Mouse (Mus musculus): ENCODE measurements around the gene Ppp6r2. TPM values are rescaled to one million over a fixed set of nuclear protein-coding genes. Genes with fewer than 3 reads are reported as not detected.

Gene Ppp6r2
- polyA plus RNA-seq, 1 experiment from 2014 or later = 26.9 TPM

DNA sequence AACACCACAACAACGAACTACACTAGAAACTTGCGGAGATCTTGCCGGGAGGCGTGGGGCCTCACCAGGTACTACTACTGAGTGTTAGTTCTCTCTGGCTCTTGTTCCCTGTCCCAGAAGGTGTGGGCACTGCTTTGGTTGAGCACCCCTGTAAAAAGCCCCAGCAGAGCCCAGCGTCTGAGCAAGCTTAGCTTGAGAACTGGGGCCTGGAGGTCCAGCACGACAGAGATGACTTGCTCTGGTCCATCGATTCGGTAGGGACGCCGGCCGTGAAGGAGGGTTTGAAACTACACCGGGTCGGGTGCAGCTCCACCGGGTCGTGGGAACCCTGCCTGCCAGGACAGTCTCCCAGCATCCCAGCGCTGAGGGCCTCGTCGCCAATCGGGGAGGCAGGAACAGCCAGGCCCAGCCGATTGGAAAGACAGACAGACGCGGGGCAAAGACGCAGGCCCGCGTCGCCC lies 31.2 kb upstream of the Ppp6r2 start:
- WGBS = 0% methylated on average over 26 of the region's 26 CpGs
- peak overlapping the region; percentile 72 for H3K4me3 ChIP-seq (ENCODE audit: low read depth, low read length)
- peak; percentile 1; the same call in 1 of the 2 replicates for ATAC-seq (replicated peaks; ENCODE audit: low FRiP score, low TSS enrichment, low read depth)
- H3K27ac ChIP-seq (ENCODE audit: low read depth) = peak overlapping the region; percentile 88
- no peaks in the 10 kb centered on the region for H3K27me3 ChIP-seq (replicated peaks; ENCODE audit: control insufficient read depth, insufficient read depth, low read length)
- H3K9me3 ChIP-seq (ENCODE audit: control insufficient read depth, low read length) = no peaks in the 10 kb centered on the region
- peak overlapping the region; percentile 76 for H3K9ac ChIP-seq (ENCODE audit: low read length)
- peak overlapping the region; percentile 63 for H3K4me2 ChIP-seq (ENCODE audit: low read length)
- no peaks in the 10 kb centered on the region for H3K36me3 ChIP-seq (ENCODE audit: control insufficient read depth, insufficient read depth, low read length)
- DNase-seq (ENCODE audit: low spot score) = peak; percentile 79
- peaks cover 49% of the 10 kb centered on the region for H3K4me1 ChIP-seq (replicated peaks; ENCODE audit: control insufficient read depth, insufficient read depth, low read length)

DNA sequence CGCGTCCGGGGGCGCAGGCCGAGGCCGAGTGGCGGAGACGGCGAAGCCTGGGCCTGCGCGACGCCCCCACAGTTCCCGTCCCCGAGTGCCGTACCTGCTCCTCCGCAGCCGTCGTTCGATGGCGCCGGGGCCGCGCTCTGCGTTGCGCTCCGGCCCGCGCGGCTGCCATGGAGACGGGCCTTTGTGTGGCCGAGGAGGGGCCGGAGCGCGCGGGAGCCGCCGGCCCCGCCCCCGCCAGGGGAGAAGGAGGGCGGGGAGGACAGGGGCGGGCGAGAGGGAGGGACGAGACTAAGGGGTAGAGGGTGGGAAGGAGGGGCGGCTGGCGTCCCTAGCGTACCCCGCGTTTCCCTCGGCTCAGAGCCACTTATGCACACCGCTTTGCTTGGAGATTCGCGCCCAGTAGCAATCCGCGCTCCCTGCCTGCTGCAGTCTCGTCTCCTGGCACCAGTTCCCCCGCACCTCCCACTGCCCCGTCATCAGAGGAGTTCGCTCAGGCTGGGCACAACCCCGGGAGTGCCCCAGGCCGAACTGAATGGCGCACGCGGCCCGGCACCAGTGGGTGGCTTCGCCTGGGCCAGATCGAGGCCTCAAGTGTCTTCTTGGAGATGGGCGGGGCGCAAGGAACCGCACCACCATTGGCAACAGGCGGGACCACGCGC lies 30.7 kb upstream of the Ppp6r2 start, which contains the start of gene Plxnb2:
Gene Plxnb2 (minus strand): TSS at position 218 of the 659 bp plus-strand sequence.
- Histone ChIP-seq H3K9ac (ENCODE audit: low read length) (peak within 1 kb of the TSS; percentile 76), H3K4me1 (replicated peaks; ENCODE audit: control insufficient read depth, insufficient read depth, low read length) (peaks cover 43% of the 10 kb centered on the region), H3K27me3 (replicated peaks; ENCODE audit: control insufficient read depth, insufficient read depth, low read length) (no peaks in the 10 kb centered on the region), H3K27ac (ENCODE audit: low read depth) (peak within 1 kb of the TSS; percentile 88), H3K4me3 (ENCODE audit: low read depth, low read length) (peak within 1 kb of the TSS; percentile 72), H3K4me2 (ENCODE audit: low read length) (peak within 1 kb of the TSS; percentile 63), H3K36me3 (ENCODE audit: control insufficient read depth, insufficient read depth, low read length) (no peaks in the 10 kb centered on the region), H3K9me3 (ENCODE audit: control insufficient read depth, low read length) (no peaks in the 10 kb centered on the region)
- ATAC-seq (replicated peaks; ENCODE audit: low FRiP score, low TSS enrichment, low read depth) = peak; percentile 85
- peak; percentile 92 for DNase-seq (ENCODE audit: low spot score)
- WGBS = under 1% methylated on average over 46 of the region's 72 CpGs

DNA sequence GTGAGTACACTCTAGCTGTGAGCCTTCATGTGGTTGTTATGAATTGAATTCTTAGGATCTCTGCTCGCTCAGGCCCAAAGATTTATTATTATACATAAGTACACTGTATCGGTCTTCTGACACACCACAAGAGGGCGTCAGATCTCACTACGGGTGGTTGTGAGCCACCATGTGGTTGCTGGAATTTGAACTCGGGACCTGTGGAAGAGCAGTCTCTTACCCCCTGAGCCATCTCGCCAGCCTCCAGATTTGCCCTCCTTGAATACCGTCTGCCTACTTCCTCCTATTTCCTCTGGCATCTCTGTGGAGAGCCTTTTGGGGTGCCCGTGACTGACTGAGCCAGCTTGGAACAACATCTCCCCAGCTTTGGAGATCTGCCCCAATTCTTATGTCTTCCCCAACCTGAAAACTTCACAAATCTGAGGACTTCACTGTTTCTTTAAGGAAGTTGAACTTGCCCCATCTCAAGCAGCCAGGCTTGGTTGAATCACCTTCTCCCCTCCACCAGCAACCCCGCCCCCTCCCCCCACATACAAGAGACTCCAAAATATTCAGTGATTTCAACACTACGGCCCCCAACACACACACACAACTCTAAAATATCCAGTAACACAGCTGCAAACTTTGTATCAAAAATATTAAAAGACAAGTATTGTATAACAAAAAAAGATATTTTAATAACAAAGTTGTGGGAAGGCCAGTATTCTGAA lies 29.6 kb upstream of the Ppp6r2 start:
- Histone ChIP-seq H3K9me3 (ENCODE audit: control insufficient read depth, low read length) (no peaks in the 10 kb centered on the region), H3K4me1 (replicated peaks; ENCODE audit: control insufficient read depth, insufficient read depth, low read length) (peaks cover 34% of the 10 kb centered on the region), H3K27me3 (replicated peaks; ENCODE audit: control insufficient read depth, insufficient read depth, low read length) (no peaks in the 10 kb centered on the region), H3K36me3 (ENCODE audit: control insufficient read depth, insufficient read depth, low read length) (peaks cover 4% of the 10 kb centered on the region), H3K4me2 (ENCODE audit: low read length) (peak overlapping the region; percentile 63), H3K9ac (ENCODE audit: low read length) (no peak overlapping the region; the same call in 1 of the 2 replicates), H3K27ac (ENCODE audit: low read depth) (peak overlapping the region; percentile 5; the same call in 1 of the 2 replicates), H3K4me3 (ENCODE audit: low read depth, low read length) (peak overlapping the region; percentile 72)
- DNase-seq (ENCODE audit: low spot score) (no peak), ATAC-seq (replicated peaks; ENCODE audit: low FRiP score, low TSS enrichment, low read depth) (no peak)
- 70% methylated on average over 10 of the region's 10 CpGs for WGBS

DNA sequence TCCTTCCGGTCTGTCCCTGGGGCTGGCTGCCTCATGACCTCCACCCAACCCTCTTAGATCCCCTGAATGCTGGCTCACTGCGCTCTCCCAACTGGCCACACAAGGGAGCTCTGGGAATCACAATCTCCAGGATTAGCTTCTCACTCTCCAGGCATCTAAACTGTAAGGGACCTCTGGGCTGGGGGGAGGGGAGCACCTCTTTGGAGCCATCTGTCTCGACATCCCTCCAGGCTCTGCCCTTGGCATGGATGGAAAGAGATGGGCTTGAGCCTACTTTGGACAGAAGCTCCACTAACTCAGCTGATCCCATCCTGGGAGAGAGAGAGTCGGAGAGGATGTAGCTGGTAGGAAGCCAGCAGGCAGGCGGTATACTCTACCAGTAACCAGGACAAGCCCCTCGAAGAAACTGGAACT lies 29.0 kb upstream of the Ppp6r2 start:
- no peak for DNase-seq (ENCODE audit: low spot score)
- WGBS = 27% methylated on average over 6 of the region's 6 CpGs
- H3K4me1 ChIP-seq (replicated peaks; ENCODE audit: control insufficient read depth, insufficient read depth, low read length) = peaks cover 28% of the 10 kb centered on the region
- no peak overlapping the region for H3K4me3 ChIP-seq (ENCODE audit: low read depth, low read length)
- H3K36me3 ChIP-seq (ENCODE audit: control insufficient read depth, insufficient read depth, low read length) = peaks cover 10% of the 10 kb centered on the region
- H3K9ac ChIP-seq (ENCODE audit: low read length) = no peak overlapping the region
- 0 out of 2 replicates have a peak overlapping the region, but pooled peaks have one; percentile 5 for H3K27ac ChIP-seq (ENCODE audit: low read depth)
- ATAC-seq (replicated peaks; ENCODE audit: low FRiP score, low TSS enrichment, low read depth) = no peak
- no peaks in the 10 kb centered on the region for H3K9me3 ChIP-seq (ENCODE audit: control insufficient read depth, low read length)
- no peaks in the 10 kb centered on the region for H3K27me3 ChIP-seq (replicated peaks; ENCODE audit: control insufficient read depth, insufficient read depth, low read length)
- 0 out of 2 replicates have a peak overlapping the region, but pooled peaks have one; percentile 4 for H3K4me2 ChIP-seq (ENCODE audit: low read length)

DNA sequence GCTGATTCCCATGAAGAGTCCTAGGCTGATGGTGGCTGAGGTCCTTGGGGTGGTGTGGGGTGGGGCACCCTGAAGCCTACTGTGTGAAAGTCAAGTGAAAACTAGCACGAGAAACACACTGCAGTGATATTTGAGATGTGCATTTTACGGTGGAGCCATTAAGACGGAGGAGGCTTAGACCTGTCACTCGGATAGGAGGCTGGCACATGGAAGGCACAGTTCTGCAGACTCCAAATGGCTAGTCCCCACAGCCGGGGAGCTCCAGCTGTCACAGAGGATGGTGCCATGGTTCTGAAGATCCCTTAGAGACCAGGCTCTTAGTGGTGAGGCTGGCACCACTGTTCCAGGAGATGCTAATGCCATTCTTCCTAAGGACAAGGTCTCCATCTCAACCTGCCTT lies 28.5 kb upstream of the Ppp6r2 start:
- DNase-seq (ENCODE audit: low spot score) = no peak
- Histone ChIP-seq H3K27me3 (replicated peaks; ENCODE audit: control insufficient read depth, insufficient read depth, low read length) (no peaks in the 10 kb centered on the region), H3K36me3 (ENCODE audit: control insufficient read depth, insufficient read depth, low read length) (peaks cover 10% of the 10 kb centered on the region), H3K27ac (ENCODE audit: low read depth) (no peak overlapping the region), H3K9me3 (ENCODE audit: control insufficient read depth, low read length) (no peaks in the 10 kb centered on the region), H3K9ac (ENCODE audit: low read length) (no peak overlapping the region), H3K4me2 (ENCODE audit: low read length) (no peak overlapping the region), H3K4me1 (replicated peaks; ENCODE audit: control insufficient read depth, insufficient read depth, low read length) (peaks cover 23% of the 10 kb centered on the region), H3K4me3 (ENCODE audit: low read depth, low read length) (no peak overlapping the region)
- ATAC-seq (replicated peaks; ENCODE audit: low FRiP score, low TSS enrichment, low read depth) = no peak
- 64% methylated on average over 5 of the region's 5 CpGs for WGBS

DNA sequence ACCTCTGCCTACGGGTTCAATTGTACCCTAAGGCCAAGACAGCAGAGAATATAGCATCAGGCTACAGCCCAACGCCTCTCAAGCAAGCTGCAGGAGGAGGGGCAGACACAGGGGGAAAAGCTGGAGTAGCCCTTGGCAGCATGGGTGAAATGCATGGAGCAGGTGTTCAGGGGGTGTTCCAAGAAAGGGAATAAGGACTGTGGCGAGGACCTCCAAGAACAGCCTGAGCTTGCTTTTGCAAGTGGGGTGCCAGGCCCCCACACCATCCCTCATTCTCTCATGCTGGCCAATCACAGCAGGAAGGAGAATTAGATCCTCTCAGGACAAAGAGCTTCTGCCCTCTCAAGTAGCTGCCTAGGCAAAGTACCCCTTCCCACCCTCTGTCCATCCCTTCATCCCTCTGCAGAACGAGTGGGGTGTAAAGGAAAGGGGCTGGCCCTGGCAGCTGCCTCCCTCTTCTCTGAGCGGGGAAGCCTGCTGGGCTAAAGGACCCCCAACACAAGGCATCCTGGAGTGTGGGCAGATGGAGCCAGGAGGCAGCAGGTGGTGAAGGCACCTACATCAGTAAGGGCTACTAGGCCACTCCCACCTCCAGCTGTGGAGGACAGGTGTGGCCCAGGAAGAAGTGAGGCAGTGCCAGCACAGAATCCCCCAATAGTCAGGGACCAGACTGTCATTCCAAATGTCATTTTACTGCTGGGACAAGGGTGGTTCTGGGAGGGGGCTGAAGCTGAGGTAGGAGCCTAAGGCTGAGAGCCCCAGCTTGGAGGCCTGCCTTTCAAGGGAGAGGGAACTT lies 27.0 kb upstream of the Ppp6r2 start:
- H3K4me3 ChIP-seq (ENCODE audit: low read depth, low read length) = no peak overlapping the region
- DNase-seq (ENCODE audit: low spot score) = no peak
- H3K9ac ChIP-seq (ENCODE audit: low read length) = no peak overlapping the region
- 66% methylated on average over 5 of the region's 5 CpGs for WGBS
- H3K36me3 ChIP-seq (ENCODE audit: control insufficient read depth, insufficient read depth, low read length) = peaks cover 11% of the 10 kb centered on the region
- H3K27me3 ChIP-seq (replicated peaks; ENCODE audit: control insufficient read depth, insufficient read depth, low read length) = no peaks in the 10 kb centered on the region
- no peaks in the 10 kb centered on the region for H3K9me3 ChIP-seq (ENCODE audit: control insufficient read depth, low read length)
- ATAC-seq (replicated peaks; ENCODE audit: low FRiP score, low TSS enrichment, low read depth) = no peak
- no peak overlapping the region for H3K27ac ChIP-seq (ENCODE audit: low read depth)
- H3K4me2 ChIP-seq (ENCODE audit: low read length) = no peak overlapping the region
- peaks cover 14% of the 10 kb centered on the region; the same call in 1 of the 2 replicates for H3K4me1 ChIP-seq (replicated peaks; ENCODE audit: control insufficient read depth, insufficient read depth, low read length)

DNA sequence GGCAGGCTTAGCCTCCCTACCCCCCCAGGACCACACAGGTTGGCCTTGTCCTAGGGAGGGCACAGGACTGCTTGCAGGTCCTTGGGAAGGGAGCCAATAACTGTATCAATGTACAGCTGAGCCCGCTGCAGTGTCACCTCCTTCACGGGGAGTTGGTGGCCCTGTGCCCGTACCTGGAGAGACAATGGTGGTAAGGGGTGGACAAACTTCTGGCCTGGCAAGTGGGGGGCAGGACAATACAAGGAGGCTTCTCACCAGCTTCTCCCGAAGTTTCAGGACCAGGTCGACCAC lies 26.5 kb upstream of the Ppp6r2 start:
- ATAC-seq (replicated peaks; ENCODE audit: low FRiP score, low TSS enrichment, low read depth) (no peak), DNase-seq (ENCODE audit: low spot score) (no peak)
- 96% methylated on average over 5 of the region's 5 CpGs for WGBS
- peaks cover 14% of the 10 kb centered on the region; the same call in 1 of the 2 replicates for H3K4me1 ChIP-seq (replicated peaks; ENCODE audit: control insufficient read depth, insufficient read depth, low read length)
- peaks cover 14% of the 10 kb centered on the region for H3K36me3 ChIP-seq (ENCODE audit: control insufficient read depth, insufficient read depth, low read length)
- H3K27me3 ChIP-seq (replicated peaks; ENCODE audit: control insufficient read depth, insufficient read depth, low read length) = no peaks in the 10 kb centered on the region
- no peak overlapping the region for H3K4me3 ChIP-seq (ENCODE audit: low read depth, low read length)
- H3K4me2 ChIP-seq (ENCODE audit: low read length) = no peak overlapping the region
- H3K9me3 ChIP-seq (ENCODE audit: control insufficient read depth, low read length) = no peaks in the 10 kb centered on the region
- H3K27ac ChIP-seq (ENCODE audit: low read depth) = no peak overlapping the region
- H3K9ac ChIP-seq (ENCODE audit: low read length) = no peak overlapping the region

DNA sequence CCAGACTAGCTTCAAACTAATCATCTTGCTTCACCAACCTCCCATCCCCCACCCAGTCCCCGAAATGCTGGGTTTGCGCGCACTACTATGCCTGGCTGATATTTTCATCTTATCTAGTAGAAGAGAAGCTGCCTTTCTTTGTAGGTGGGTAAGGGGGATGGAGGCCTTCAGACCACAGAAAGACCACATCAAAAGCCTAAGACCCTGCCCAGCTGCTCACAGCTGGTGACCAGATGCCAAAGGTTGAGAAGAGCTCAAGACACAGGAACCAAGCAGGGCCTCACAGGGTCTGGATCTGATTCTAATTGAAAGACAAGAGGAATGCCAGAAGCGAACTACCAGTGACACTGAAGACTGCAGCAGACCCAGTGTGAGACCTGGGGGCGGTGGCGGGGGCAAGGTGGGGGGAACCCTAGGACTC lies 16.1 kb upstream of the Ppp6r2 start:
- Histone ChIP-seq H3K4me2 (ENCODE audit: low read length) (peak overlapping the region; percentile 70), H3K4me3 (ENCODE audit: low read depth, low read length) (peak overlapping the region; percentile 86), H3K27ac (ENCODE audit: low read depth) (peak overlapping the region; percentile 98), H3K4me1 (replicated peaks; ENCODE audit: control insufficient read depth, insufficient read depth, low read length) (peaks cover 12% of the 10 kb centered on the region), H3K9me3 (ENCODE audit: control insufficient read depth, low read length) (no peaks in the 10 kb centered on the region), H3K9ac (ENCODE audit: low read length) (peak overlapping the region; percentile 97), H3K27me3 (replicated peaks; ENCODE audit: control insufficient read depth, insufficient read depth, low read length) (no peaks in the 10 kb centered on the region), H3K36me3 (ENCODE audit: control insufficient read depth, insufficient read depth, low read length) (no peaks in the 10 kb centered on the region)
- ATAC-seq (replicated peaks; ENCODE audit: low FRiP score, low TSS enrichment, low read depth) = 0 out of 2 replicates have a peak, but pooled peaks have one; percentile 0
- 51% methylated on average over 6 of the region's 6 CpGs for WGBS
- DNase-seq (ENCODE audit: low spot score) = no peak
